Mouse (Mus musculus) activated CD4-positive, CD25-positive, alpha-beta regulatory T cell, adult 4 months (primary cell): Measurements from ENCODE around the gene Per3. TPM values are rescaled to one million over a fixed set of nuclear protein-coding genes. Genes with fewer than 3 reads are reported as not detected.
"Not testable (repeated sequence)": the region's sequence is repeated elsewhere in the genome, so short reads cannot be mapped to it uniquely, and the experiment has no call there.

Experiments used
- ATAC-seq: one replicate; pipeline ENCODE4 v1.8.0; 2017
- polyA plus RNA-seq, 2 experiments: library from polyadenylated mRNA; unstranded; fragments of 100-300 nt; shearing (Covaris generic); gene quantifications; one replicate each; pipeline ENCODE4 v1.2.1; 2017

Per3 gene
- polyA plus RNA-seq, 2 experiments from 2014 or later, result 3.3 to 4.7 TPM

DNA sequence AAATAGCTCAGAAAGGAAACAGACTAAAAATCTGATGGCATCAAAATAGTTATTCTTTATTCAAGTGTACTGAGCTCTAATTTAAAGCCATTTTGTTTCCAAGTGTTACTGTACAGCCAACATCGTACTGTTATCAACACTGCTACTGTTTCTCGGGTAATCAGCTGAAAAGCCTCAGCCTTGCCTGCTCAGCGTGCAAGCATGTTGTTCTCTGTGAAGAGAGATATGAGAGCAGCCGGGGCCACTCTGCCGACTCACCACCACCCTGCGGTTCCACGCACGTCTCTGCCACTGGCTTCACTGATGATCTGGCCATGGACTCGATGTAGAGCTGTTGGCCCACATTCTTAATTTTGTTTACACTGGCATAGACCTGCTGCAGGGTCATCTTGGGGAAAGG lies 20.3 kb downstream of the Per3 start:
- no peak for ATAC-seq

DNA sequence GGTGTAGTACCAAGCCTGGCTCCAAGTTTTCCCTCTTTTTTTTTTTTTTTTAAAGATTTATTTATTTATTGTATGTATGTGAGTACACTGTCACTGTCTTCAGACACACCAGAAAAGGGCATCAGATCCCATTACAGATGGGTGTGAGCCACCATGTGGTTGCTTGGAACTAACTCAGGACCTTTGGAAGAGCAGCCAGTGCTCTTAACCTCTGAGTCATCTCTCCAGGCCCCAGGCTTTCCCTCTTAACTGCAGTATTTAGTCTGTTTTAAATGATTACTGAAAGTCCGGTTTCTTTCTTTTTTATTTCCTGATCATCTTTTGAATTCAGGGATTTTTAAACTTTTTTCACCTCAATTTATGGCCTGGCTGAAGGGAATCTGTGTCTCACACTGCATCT lies 27.1 kb downstream of the Per3 start:
- ATAC-seq, result not testable (repeated sequence)

DNA sequence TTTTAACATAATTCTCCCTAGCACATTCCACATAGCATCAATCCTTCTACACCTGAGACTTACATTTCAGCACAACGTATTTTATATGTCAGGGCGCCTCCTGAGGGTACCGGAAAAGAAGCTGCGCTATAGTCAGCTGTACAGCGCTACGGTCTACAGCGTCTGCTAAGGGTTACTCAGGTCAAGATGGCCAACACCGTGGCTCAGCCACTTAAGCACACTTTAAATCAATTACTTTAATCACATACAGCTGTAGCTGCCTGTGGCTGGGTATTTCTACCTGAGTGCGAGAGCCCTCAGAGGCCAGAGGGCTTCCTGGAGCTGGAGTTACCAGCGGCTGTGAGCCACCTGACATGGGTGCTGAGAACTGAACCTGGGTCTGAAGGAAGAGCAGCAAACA lies 28.5 kb downstream of the Per3 start:
- ATAC-seq, result no peak

DNA sequence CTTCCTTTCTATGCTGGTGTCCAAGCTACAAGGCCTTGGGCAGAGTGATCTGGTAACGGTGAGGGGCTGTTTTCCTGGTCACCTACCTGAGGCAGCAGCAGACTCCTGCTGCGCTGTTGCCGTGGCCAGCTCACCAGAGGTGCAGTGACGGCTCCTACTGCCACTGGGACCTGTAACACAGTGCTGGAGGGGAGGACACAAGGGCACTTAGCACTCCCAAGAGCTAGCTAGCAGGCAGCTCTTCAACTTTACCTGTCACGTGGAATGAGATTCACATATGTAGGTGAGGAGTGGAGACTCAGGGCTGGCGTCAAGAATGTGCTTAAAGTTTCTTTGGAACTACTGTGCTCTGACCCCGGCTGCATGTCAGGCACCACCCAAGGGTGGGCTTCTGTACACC lies 34.1 kb downstream of the Per3 start:
- no peak for ATAC-seq

DNA sequence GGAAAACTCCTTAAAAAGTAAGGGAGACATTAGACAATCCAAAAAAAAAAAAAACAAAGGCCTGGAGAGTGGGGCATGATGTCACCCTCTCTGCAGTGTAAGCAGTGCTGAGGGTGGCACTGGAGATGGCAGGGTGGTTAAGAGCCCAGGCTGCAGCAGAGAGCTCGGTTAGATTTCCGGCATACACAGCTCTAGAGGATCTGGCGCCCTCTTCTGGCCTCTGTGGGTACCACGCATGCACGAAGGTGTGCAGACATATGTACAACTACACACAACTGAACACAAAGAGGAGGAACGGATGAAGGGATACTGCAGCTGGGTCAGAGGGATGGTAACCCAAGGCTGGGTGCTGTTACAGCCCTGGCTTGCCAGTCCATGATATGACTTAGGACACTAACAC lies 37.5 kb downstream of the Per3 start:
- ATAC-seq, result no peak

DNA sequence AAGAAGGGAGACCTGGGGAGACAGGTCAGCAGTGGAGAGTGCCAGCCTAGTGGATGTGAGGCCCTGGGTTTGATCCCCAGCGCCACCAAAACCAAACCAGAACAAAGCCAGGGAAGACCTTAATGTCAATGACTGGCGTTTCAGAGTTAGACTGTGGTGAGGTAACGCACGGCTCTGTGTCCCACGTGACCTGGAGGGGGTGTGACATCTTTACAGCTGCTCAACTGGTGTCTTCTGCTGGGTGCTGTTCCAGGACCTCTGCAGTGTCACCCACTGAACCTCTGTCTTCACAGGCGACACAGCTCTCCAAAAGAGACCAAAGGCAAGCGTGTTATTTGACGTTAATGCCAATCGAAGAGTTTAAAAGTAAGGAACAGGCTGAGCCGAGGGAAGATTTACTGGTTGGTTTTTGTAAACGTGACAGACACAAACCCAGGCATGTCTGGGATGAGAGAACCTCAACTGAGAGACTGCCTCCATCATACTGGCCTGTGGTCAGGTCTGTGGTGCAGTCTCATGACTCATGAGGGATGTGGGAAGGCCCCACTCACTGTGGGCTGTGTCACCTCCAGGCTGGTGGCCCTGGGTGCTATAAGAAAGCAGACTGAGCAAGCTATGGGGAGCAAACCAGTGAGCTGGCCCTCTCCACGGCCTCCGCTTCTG lies 38.7 kb downstream of the Per3 start:
- ATAC-seq, result peak; percentile 64

DNA sequence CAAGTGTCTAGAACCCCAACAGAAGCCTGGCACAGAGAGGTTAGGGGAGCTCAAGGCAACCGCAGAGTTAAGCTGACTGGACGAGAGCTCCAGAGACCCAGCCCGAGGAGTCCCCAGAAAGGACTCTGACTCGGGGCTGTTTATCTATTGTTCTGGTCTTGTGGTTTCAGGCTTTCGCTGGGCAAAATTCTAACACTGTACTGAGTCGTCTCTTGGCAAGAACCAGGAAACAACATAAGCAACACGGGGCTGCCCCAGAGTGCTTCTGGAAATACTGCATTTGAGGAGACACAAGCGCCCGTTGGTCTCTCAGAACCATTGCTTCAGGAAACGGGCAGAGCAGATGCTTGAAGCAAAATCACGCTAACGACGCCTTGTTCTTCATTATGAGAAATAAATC lies 43.1 kb downstream of the Per3 start:
- ATAC-seq, result peak; percentile 16

DNA sequence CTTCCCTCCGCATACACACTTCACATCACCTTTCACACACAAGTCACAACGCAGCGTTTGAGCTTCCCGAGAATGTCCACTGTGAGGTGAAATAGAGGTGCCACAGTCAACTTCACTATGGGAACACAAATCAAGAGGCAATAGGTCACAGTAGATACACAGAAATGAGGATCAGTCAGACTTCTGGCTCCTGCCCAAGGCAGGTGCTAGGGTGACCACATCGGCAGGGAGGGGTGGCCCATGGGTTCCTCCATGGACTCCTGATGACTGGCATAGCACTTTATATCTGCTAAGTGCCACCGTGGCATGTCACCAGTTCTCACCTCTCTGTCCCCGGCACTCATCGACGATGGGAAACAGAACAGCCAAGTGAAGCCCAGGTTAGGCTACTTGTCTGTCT lies 45.8 kb downstream of the Per3 start:
- ATAC-seq, result no peak

DNA sequence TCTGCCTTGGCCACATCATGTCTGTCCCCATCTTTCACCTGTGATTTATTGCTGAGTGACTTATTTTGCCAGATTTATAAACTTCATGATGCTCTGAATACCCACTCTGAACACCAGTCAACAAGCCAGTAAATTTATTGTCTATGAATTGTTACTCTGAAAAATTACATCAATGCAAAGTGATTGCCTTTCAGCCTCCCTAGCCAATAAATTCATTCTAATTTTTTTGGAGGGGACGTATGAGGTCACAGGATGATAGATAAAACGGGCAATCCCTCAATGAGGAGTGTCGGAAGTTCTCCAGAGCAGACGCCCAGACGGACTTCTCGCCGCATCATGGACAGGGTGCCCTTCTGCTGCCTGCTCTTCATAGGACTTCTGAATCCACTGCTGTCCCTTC lies 47.7 kb downstream of the Per3 start, which contains the start of gene Uts2:
TSS of gene Uts2 (plus strand) at position 301 of the 400 bp plus-strand sequence.
- no peak for ATAC-seq

DNA sequence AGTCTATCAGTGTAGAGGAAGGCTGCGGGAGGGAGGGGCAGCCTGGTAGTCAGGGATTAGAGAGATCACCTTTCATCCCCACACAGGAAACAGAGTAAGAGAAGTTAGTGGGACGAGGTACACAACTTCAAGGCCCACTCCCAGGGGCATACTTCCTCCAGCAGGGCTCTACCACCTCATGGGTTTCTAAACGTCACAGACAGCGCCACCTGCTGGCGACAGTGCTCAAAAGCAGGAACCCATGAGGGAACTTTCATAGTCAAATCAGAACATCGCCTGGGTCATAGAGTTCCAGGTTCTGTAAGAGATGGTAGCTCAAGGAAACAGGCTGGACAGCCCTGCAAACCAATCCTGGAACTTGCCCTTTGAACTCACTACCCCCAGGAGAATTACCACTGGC lies 54.3 kb downstream of the Per3 start:
- no peak for ATAC-seq

DNA sequence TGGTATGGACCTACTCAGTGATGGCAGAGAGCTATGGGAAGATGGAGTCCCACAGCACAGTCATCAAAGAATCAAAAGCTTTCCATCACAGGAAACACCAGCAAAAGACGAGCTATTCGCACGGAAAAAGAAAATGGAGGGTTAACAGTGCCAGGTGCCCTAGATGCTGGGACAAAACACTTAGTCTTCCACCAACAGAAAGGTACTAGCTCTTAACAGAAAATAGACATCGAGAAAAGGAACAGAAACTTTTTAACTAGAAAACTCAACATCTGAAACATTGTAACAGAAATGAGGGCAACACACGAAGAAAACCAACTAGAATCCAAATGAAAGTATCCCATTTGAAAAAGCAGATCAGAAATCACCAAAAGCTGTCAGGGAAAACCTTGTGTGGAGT lies 64.3 kb downstream of the Per3 start:
- ATAC-seq, result no peak

DNA sequence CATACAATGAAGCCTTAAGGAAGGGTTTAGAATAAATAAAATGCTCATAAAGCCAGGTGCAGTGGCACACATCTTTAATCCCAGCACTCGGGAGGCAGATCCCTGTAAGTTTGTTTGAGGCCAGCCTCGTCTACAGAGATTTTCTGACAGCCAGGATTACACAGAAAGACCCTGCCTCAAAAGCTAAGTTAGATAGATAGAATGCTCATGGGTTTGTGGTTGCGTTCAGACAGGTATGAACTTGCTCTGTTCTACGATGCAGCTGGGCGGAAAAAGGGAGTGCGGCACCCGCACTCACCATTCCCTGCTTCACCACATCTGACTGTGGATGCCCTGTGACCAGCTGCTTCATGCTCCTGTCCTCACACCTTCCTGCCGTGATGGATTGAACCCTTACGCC lies 65.0 kb downstream of the Per3 start:
- ATAC-seq, result no peak

DNA sequence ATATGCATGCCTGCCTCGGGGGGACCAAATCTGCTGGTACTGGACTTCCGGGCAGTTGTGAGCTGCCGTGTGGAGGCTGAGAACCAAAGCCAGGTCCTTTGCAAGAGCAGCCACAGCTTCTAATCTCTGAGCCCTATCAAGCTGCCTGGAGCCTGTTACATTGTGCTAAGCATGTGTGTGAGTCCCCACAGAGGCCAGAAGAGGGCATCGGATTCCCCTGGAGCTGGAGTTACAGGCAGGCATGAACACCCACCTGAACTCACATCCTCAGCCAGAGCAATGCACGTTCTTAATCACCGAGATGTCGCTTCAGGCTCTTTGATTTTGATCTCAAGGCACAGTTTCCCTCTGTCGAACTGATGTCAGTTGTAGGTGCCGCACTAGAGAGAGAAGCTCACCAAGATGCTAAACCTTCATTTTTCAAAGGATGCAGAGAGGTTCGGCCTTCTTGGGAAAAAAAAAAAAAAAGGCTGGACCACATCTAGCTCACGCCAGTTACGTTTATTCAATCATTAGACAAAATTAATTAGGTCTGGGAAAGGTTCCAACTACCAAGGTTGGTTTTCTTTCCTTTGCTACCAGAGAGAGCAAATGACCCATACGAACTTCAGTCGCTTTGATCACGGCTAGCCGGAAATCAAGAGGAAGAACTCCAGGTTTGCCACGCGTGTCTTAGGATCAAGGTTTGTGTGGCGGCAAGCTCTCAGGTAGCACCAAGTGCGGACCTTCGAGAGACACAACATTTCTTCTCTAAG lies 66.1 kb downstream of the Per3 start:
- ATAC-seq, result no peak

DNA sequence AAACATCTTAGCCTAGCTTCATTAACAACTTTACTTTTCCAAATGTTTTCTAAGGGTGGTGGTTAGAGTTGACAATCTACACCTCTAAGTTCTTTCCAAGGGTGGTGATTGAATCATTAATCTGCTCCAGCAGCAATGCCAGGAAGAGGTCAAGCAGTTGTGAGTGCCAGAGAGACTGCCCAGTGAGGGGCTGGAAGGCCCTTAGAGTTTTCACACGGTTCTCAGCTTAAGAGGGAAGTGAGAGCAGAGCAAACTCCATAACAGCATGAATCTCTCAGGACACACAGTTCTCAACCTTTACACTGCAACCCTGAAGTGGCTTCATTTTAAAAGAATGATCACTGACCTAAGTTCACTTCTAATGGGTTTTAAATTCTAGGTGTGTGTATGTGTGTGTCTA lies 69.3 kb downstream of the Per3 start:
- no peak for ATAC-seq

DNA sequence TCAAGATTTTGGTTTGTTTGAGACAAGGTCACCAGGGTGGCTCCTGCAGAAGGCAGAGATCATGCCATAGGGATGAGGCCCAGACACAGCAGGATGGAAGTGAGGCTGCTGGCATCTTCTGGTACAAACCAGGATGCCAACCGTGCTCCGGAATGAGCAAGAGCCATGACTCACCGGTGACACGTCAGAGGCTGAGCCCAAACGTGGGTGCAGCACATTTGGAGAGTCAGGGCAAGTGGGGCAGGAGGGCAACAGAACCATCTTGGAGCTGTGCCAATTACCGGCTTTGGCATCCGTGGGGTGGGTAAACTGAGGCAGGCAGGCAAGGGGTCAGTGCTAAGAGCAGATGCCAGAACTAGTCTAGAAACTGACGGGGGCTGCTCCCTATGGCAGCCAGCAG lies 71.2 kb downstream of the Per3 start:
- ATAC-seq, result no peak

DNA sequence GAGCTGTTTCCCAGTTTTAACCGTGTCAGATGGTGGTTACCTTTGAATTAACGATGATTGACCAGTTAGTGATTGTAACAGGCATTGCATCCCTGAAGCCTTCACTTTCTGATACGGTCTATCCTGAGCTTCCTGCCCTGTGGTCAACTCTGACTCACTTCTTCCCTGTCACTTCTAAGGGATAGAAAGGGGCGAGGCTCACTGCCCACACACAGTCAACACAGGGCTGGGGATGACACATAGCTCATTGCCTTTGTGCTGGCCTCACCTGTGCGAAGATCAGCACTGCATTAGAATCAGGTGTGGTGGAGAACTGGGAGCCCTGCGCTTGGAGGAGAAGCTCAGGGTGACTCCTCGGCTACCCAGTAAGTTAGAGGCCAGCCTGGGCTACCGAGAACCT lies 75.5 kb downstream of the Per3 start:
- ATAC-seq, result no peak

DNA sequence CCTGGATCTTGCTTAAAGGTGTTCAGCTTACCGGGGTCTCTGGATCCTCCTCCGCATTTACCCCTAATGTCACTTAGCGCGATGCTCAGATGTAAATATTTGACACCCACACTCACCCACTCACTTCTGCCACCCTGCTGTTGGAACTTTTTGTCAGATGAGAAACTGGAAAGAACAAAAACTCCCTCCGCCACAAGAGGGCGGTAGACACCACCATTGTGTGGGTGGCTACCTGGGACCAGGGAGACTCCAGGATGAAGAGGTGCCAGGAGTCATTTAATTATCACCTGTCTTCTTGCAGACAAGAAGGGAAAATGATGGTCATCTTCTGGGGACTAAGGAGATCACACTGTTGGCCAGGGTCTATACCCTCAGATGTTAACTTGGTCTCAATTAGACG lies 77.9 kb downstream of the Per3 start:
- no peak for ATAC-seq

DNA sequence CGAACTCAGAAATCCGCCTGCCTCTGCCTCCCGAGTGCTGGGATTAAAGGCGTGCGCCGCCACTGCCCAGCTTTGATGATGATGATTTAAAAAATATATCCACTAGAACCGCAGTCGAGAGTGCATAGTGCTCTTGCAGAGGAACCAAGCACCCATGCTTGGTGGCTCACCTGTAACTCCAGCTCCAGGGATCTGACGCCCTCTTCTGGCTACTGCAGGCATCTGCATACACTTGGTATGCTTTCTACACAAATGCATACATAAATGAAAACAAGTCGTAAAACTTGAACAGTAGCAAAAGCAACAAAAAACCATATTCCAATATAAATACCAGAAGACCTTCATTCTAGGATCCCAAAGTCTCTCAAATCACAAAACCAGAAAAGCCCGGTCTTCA lies 78.9 kb downstream of the Per3 start:
- ATAC-seq, result no peak

DNA sequence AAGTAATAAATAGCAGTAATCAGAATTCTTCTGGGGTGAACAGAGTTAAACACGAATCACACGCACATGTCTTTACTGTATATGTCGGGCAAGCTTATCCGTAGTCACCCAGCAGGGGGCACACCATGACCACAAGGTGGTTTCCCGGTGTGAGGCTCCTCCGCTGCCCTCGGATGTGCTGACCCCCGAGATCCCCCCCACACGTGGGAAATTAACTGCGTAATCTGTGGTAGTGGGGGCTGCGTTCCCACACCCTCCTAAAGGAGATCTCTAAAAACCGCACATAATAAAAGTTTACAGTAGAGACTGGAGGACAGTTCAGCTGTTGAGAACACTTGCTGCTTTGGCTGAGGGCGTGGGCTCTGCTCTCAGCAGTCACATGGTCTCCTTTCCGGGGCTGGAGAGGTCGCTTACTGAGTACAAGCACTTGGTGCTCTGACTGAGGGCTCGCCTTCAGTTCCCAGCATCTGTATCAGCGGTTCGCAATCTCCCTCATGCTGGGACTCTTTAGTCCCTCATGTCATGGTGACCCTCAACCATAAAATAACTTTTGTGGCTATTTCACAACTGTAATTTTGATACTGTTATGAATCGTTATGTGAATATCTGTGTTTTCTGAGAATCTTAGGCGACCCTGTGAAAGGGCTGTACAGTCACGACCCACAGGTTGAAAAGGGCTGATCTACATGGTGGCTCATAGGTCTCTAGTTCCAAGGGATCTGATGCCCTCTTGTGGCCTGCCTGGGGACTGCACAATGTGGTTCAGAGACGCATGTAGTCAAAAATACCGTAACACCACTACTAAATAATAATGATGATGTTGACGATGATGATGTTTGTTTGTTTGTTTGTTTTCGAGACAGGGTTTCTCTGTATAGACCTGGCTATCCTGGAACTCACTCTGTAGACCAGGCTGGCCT lies 79.6 kb downstream of the Per3 start:
- ATAC-seq, result peak; percentile 82

DNA sequence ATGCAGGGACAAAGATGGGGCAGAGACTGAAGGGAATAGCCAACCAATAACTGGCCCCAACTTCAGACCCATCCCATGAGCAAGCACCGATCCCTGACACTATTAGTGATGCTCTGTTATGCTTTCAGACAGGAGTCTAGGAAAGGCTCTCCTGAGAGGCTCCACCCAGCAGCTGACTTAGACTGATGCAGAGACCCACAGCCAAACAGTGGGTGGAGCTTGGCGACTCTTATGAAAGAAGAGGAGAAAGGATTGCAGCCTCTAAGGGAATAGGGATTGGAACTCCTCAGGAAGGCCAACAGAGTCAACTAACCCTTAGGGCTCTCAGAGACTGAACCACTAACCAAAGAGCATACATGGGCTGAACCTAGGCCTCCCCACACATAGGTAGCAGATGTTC lies 80.8 kb downstream of the Per3 start:
- no peak for ATAC-seq

DNA sequence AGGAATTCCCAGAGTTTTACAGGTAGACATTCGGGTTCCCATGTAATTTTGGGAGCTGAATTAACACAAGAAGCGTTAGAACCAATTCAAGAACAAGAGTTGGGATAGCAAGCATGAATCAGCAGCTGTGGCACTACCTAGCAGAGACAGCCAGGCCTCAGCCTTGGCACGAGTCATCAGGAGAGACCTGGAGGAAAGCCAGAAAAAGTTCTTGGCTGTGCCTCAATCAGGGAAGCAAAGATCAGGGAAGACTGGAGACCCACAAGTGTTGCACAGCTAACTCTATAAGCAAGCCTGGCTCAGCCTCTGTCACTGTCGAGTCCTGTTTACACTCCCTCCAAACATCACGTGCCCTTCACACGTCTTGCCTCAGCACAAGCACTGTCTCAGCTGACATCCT lies 82.2 kb downstream of the Per3 start:
- ATAC-seq, result no peak

DNA sequence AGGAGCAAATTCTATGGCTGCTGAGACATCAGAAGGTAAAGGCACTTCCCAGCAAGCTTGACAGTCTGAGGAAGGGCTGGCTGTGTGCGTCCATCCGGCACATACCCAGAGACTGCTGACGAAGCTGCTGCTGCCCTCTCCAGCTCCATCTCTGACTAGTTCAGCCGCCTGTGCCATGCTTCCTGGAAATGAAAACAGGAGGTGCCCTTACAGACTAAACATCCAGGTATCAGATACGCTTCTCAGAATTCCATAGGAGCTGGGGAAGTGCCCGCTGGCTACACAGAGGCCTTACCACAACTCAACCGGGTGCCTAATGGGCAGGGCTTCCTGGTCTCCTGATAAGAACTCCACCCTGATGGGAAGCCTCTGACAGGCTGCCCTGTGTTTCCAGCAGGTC lies 85.9 kb downstream of the Per3 start:
- ATAC-seq, result no peak

DNA sequence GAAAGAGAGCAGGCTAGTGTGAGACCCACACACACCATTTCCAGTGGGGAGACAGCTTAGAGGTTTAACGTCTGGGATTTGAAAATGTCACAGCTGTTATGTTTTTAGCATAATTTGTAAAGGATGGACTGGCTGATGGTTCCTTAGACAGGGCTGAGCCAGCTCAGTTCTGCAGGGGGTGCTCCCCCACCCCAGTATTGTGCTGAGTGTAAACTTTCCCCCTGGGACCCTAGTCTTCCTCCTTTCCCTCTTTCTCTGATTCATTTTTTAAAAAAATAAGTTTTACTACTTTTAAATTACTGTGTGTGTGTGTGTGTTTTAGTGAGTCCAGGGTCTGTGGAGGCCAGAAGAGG lies 87.4 kb downstream of the Per3 start:
- no peak for ATAC-seq
